Mouse (Mus musculus) spleen, adult 2 months (tissue): Measurements from ENCODE around the gene Phc2.

Experiments used
- CTCF ChIP-seq: fragments of 200-500 bp; IDR thresholded peaks from 2 replicates; pipeline ENCODE4 v1.5.1; 2011; ENCODE audit warnings: mild to moderate bottlenecking, inconsistent platforms; ENCODE audit not compliant: insufficient read depth, insufficient read length, insufficient replicate concordance; ENCODE audit errors: extremely low read depth
- POLR2A ChIP-seq: fragments of 200-500 bp; IDR thresholded peaks from 2 replicates; pipeline ENCODE4 v1.6.1; 2011; ENCODE audit warnings: low read depth, low read length, inconsistent platforms

GRCm38 (mm10) chr4:128732794-128733193, 78.3 kb downstream of the Phc2 start:
- TF ChIP-seq CTCF (no peak), POLR2A (no peak)
